Mouse (Mus musculus) c-Kit-positive CD71-positive TER-119-negative erythroid progenitor cells, embryonic 14.5 days (primary cell): ENCODE data around the gene Ppan.

Experiments used
- DNase-seq: peaks from one replicate; pipeline ENCODE4 v3.0.0-alpha.2; 2013; ENCODE audit warnings: low read depth

Ppan gene

GRCm38 (mm10) chr9:20879097-20879792 is 8.7 kb upstream of the Ppan start, which contains the start of gene Angptl6:
Gene Angptl6, minus strand, starts transcription at chr9:20879727.
- DNase-seq, result no peak

GRCm38 (mm10) chr9:20886563-20886962 is 1.4 kb upstream of the Ppan start:
- no peak for DNase-seq

GRCm38 (mm10) chr9:20887191-20887590 is 784 bp upstream of the Ppan start:
- no peak for DNase-seq

- DNase-seq, result no peak
These were observed 401 bp downstream of the Ppan start for GRCm38 (mm10) chr9:20888386-20888765.

- DNase-seq, result peak; percentile 66
These were observed 1.5 kb downstream of the Ppan start for GRCm38 (mm10) chr9:20889185-20890141.

- DNase-seq, result no peak
These were observed 2.4 kb downstream of the Ppan start for GRCm38 (mm10) chr9:20890411-20890810.

- no peak for DNase-seq
These were observed 3.5 kb downstream of the Ppan start for GRCm38 (mm10) chr9:20891339-20892103.

GRCm38 (mm10) chr9:20892104-20892653 is 4.2 kb downstream of the Ppan start:
- no peak for DNase-seq

- DNase-seq, result no peak
These were observed 5.1 kb downstream of the Ppan start for GRCm38 (mm10) chr9:20893069-20893468.

- no peak for DNase-seq
These were observed 5.8 kb downstream of the Ppan start for GRCm38 (mm10) chr9:20893590-20894343.

GRCm38 (mm10) chr9:20894629-20895028 is 6.7 kb downstream of the Ppan start:
- DNase-seq, result no peak

- DNase-seq, result no peak
These were observed 7.4 kb downstream of the Ppan start for GRCm38 (mm10) chr9:20895382-20895781.

GRCm38 (mm10) chr9:20897736-20898510 is 9.9 kb downstream of the Ppan start:
- no peak for DNase-seq

GRCm38 (mm10) chr9:20898511-20899073 is 10.6 kb downstream of the Ppan start, which contains the start of gene Eif3g:
Gene Eif3g, minus strand, starts transcription at chr9:20898623.
- peak; percentile 75 for DNase-seq

GRCm38 (mm10) chr9:20901466-20902173 is 13.6 kb downstream of the Ppan start:
- DNase-seq, result peak; percentile 62

GRCm38 (mm10) chr9:20902174-20902491 is 14.2 kb downstream of the Ppan start:
- no peak for DNase-seq

GRCm38 (mm10) chr9:20909948-20910347 is 22.0 kb downstream of the Ppan start:
- DNase-seq, result no peak

GRCm38 (mm10) chr9:20916160-20916559 is 28.2 kb downstream of the Ppan start:
- DNase-seq, result peak; percentile 64

- DNase-seq, result no peak
These were observed 35.3 kb downstream of the Ppan start for GRCm38 (mm10) chr9:20923258-20923657.
